Mouse (Mus musculus) embryonic fibroblast, embryonic 13.5 days (primary cell): ENCODE measurements around the gene Acsf2. TPM values are rescaled to one million over a fixed set of nuclear protein-coding genes. Genes with fewer than 3 reads are reported as not detected.
A peak's percentile ranks its signal among the peaks of the same experiment; 100 is the strongest.

Experiments
- H3K27ac ChIP-seq: 2 replicates; pipeline ENCODE4 v1.5.1; 2012; ENCODE audit warnings: low read length, control low read depth, inconsistent platforms; ENCODE audit not compliant: insufficient read depth
- H3K4me1 ChIP-seq: 2 replicates; pipeline ENCODE4 v1.6.1; 2011; ENCODE audit warnings: low read length; ENCODE audit not compliant: control insufficient read depth, insufficient read depth
- H3K4me3 ChIP-seq: 2 replicates; pipeline ENCODE4 v1.5.1; 2011; ENCODE audit warnings: mild to moderate bottlenecking, control low read depth, low read length; ENCODE audit not compliant: insufficient read depth
- CTCF ChIP-seq: IDR thresholded peaks from 2 replicates; pipeline ENCODE4 v1.5.1; 2011; ENCODE audit warnings: mild to moderate bottlenecking, control low read depth, low read length, moderate library complexity, borderline replicate concordance; ENCODE audit not compliant: insufficient read depth
- POLR2A ChIP-seq: IDR thresholded peaks from 2 replicates; pipeline ENCODE4 v1.6.1; 2011; ENCODE audit warnings: low read depth, mild to moderate bottlenecking, control low read depth, low read length, moderate library complexity
- polyA plus RNA-seq: library from polyadenylated mRNA; stranded (reverse); fragments of >200 nt; gene quantifications from 2 replicates; pipeline ENCODE4 v1.2.4, GENCODE M21; 2011; ENCODE audit warnings: low read depth; ENCODE audit not compliant: missing spikeins, insufficient read length

Acsf2 gene
- polyA plus RNA-seq, 1 experiment, result 19.4 TPM

DNA sequence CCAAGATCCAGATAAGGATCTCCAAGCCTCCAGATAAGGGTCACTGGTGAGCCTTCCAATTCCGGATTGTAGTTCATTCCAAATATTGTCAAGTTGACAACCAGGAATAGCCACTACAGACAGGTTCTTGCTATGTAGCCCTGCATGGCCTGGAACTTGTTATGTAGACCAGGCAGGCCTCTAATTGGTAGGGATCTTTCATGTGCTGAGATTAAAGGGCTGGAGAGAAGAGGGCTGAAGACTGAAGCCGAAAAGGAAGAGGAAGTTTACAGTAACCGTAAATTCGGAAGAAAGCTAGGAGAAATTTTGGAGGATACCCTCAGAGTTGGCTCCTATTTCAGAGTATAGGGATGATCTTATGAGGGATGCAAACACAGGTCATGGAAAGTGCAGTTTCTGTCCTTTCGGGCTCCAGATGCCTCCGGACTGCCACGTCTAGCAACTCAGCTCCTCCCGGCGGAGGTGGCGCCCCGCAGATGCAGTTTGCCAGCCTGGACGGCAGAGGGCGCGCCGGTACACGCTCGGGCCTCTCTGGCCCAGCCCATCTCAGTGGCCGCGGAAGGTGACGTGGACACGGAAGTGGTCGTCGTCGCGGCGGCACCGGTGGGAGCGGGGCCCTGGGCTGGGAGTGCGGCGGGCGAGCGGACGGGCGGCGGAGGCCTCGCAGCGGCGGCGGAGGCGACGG is 27.7 kb upstream of the Acsf2 start, which contains the start of gene Lrrc59:
TSS of gene Lrrc59 (plus strand) at position 569 of the 685 bp plus-strand sequence.
- TF ChIP-seq CTCF, result peak; percentile 97
- peak; percentile 53 for TF ChIP-seq POLR2A
- Histone ChIP-seq H3K27ac (peak within 1 kb of the TSS; percentile 64), H3K4me1 (no peaks in the 10 kb centered on the region; the same call in 1 of the 2 replicates), H3K4me3 (peak within 1 kb of the TSS; percentile 90)

DNA sequence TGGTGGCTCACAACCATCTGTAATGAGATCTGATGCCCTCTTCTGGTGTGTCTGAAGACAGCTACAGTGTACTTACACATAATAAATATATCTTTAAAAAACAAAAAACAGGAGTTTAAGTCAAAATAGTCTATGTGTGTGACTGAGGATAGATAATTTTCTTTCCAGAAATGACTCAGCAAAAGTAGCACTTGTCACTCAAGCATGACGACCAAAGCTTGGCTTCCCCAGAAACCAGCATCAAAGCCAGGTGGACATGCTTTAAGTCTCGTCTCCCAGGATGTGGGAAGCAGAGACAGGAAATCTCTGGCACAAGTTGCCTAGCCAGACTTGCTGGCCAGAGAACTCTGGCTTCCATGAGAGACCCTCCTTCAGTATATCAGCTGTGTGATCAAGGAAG is 20.5 kb upstream of the Acsf2 start:
- Histone ChIP-seq H3K27ac (no peak overlapping the region), H3K4me1 (no peaks in the 10 kb centered on the region), H3K4me3 (no peak overlapping the region)
- TF ChIP-seq CTCF (no peak), POLR2A (no peak)

DNA sequence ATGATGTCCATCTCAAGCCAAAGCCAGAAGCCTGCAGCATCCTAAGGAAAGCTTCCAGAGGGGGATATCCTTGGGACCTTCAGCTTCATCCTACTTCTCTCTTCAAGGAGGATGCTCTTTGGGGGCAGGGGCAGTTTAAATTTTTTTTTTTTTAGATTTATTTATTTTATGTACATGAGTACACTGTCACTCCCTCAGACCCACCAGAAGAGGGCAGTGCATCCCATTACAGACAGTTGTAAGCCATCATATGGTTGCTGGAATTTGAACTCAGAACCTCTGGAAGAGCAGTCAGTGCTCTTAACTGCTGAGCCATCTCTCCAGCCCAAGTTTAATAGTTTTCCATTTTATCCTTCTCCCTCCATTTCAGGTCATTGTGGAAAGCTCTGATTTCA is 19.8 kb upstream of the Acsf2 start:
- H3K4me3 ChIP-seq, result no peak overlapping the region
- H3K4me1 ChIP-seq, result no peaks in the 10 kb centered on the region
- TF ChIP-seq CTCF, result no peak
- no peak for TF ChIP-seq POLR2A
- no peak overlapping the region for H3K27ac ChIP-seq

DNA sequence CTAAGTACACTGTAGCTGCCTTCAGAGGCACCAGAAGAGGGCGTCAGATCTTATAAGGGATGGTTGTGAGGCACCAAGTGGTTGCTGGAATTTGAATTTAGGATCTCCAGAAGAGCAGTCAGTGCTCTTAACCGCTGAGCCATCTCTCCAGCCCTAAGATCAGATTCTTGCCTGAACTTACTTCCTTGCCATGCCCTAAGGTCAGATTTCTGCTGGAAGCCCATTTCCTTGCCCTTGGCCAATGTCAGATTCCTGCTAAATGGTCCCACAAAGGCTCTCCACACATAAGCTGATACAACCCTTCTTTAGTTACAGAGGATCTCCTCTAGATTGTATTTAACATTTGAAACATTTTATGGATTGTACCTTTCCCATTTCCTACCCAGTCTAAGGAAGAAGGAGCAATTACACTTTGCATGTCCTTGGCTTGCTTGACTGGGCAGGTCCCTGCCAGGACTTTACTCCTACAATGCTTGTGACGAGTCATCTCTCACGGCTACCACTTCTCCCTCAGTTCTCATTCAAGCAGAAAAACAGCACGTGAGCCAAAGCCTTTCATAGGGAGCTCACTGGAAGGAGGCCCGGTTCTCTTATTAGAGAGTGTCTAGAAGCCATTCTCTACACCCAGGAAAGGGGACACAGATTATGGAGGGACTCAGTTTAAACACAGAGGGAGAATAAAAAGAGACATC is 19.2 kb upstream of the Acsf2 start:
- no peaks in the 10 kb centered on the region for H3K4me1 ChIP-seq
- TF ChIP-seq CTCF (no peak), POLR2A (no peak)
- no peak overlapping the region for H3K4me3 ChIP-seq
- no peak overlapping the region for H3K27ac ChIP-seq

DNA sequence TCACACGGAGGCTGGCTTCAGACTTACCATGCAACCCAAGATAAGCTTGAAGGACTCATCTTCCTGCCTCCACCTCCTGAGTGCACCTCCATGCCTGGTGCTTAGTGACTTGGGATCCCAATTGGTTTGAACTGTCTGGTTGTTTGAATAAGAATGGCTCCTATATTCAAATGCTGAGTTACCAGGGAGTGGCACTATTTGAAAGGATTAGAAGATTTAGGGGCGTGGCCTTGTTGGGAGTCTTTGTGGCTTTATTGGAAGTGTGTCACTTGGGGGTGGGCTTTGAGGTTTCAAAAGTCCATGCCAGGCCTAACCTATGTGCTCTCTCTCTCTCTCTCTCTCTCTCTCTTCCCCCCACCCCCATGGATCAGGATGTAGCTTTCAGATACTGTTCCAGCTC is 16.0 kb upstream of the Acsf2 start:
- no peak for TF ChIP-seq POLR2A
- TF ChIP-seq CTCF, result no peak
- no peaks in the 10 kb centered on the region for H3K4me1 ChIP-seq
- no peak overlapping the region for H3K4me3 ChIP-seq
- H3K27ac ChIP-seq, result no peak overlapping the region

GRCm38 (mm10) chr11:94615494-94615893 is 13.8 kb upstream of the Acsf2 start:
- TF ChIP-seq CTCF (no peak), POLR2A (no peak)
- Histone ChIP-seq H3K4me1 (no peaks in the 10 kb centered on the region), H3K27ac (no peak overlapping the region), H3K4me3 (no peak overlapping the region)

- no peak for TF ChIP-seq POLR2A
- Histone ChIP-seq H3K4me3 (no peak overlapping the region), H3K4me1 (no peaks in the 10 kb centered on the region), H3K27ac (no peak overlapping the region)
These were observed 12.9 kb upstream of the Acsf2 start for GRCm38 (mm10) chr11:94614603-94615002.

- TF ChIP-seq POLR2A (no peak), CTCF (no peak)
- H3K27ac ChIP-seq, result peak overlapping the region; percentile 61; the same call in 1 of the 2 replicates
- no peaks in the 10 kb centered on the region for H3K4me1 ChIP-seq
- no peak overlapping the region for H3K4me3 ChIP-seq
These were observed 9.4 kb upstream of the Acsf2 start for GRCm38 (mm10) chr11:94610744-94611740.

DNA sequence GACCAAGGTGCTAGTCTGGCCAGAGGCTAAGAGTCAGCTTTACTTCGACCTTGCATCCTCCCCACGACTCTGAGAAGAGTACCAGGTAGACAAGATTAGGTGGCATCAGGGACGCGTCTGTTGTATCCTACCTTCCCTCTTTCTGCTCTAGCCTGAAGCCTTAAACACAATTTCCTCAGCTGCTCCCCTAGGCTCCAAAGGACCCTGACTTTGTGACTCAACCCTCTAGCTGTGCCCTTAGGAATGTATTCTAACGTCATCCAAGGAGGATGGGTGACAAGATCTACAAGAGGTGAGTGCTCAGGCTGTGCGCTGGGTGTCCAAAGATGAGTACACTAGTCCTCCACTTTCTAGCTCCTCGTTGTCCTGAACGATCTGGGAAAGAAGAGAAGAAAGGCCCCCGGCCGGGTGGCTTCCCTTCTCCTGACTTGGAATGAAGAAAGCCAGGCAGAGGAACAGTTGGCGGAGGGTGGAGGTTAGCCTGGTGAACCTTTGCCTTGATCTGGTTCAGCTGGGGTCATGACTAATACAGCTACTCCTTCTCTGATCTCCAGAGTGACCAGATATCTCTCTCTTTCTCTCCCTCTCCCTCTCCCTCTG is 785 bp upstream of the Acsf2 start:
- TF ChIP-seq CTCF, result no peak
- TF ChIP-seq POLR2A, result no peak
- 0 out of 2 replicates have a peak overlapping the region, but pooled peaks have one; percentile 80 for H3K4me3 ChIP-seq
- peaks cover 3% of the 10 kb centered on the region; the same call in 1 of the 2 replicates for H3K4me1 ChIP-seq
- no peak overlapping the region for H3K27ac ChIP-seq
